Mouse (Mus musculus) kidney, postnatal 25 days (tissue): ENCODE data around the gene Abca1.

ENCODE experiments used
- DNase-seq, 2 experiments: peaks; one replicate each; pipeline ENCODE4 v3.0.0; 2021; ENCODE audit warnings: mixed read lengths in 2 of 2

Abca1 gene

GRCm38 (mm10) chr4:53081851-53082250 lies 77.8 kb downstream of the Abca1 start:
- no peak for DNase-seq

- DNase-seq, result no peak
These were observed 79.4 kb downstream of the Abca1 start for GRCm38 (mm10) chr4:53080290-53080689.

GRCm38 (mm10) chr4:53078793-53079310 lies 80.8 kb downstream of the Abca1 start:
- DNase-seq, result no peak

GRCm38 (mm10) chr4:53076788-53077350 lies 82.8 kb downstream of the Abca1 start:
- DNase-seq, result peak in 1 of 2 experiments; percentile 55

GRCm38 (mm10) chr4:53073025-53073424 lies 86.7 kb downstream of the Abca1 start:
- DNase-seq, result no peak

- no peak for DNase-seq
These were observed 97.2 kb downstream of the Abca1 start for GRCm38 (mm10) chr4:53062301-53063008.

- DNase-seq, result no peak
These were observed 113.3 kb downstream of the Abca1 start for GRCm38 (mm10) chr4:53046238-53047022.

- DNase-seq, result no peak
These were observed 113.9 kb downstream of the Abca1 start for GRCm38 (mm10) chr4:53045807-53046206.

- no peak for DNase-seq
These were observed 115.9 kb downstream of the Abca1 start for GRCm38 (mm10) chr4:53043819-53044218.

- DNase-seq, result no peak
These were observed 129.3 kb downstream of the Abca1 start for GRCm38 (mm10) chr4:53030326-53030948.

GRCm38 (mm10) chr4:53027811-53028210 lies 131.9 kb downstream of the Abca1 start:
- DNase-seq, result no peak

GRCm38 (mm10) chr4:53024397-53024796 lies 135.3 kb downstream of the Abca1 start:
- no peak for DNase-seq

GRCm38 (mm10) chr4:53023189-53023925 lies 136.3 kb downstream of the Abca1 start:
- no peak for DNase-seq

GRCm38 (mm10) chr4:53018392-53018791 lies 141.3 kb downstream of the Abca1 start:
- DNase-seq, result no peak

GRCm38 (mm10) chr4:53015024-53015423 lies 144.7 kb downstream of the Abca1 start:
- DNase-seq, result no peak

GRCm38 (mm10) chr4:53014421-53014820 lies 145.3 kb downstream of the Abca1 start:
- DNase-seq, result no peak

- peak; percentile 98 to 99 for DNase-seq
These were observed 147.8 kb downstream of the Abca1 start, which contains the start of gene Nipsnap3b for GRCm38 (mm10) chr4:53011732-53012361. TSS of gene Nipsnap3b (plus strand) at chr4:53011880.

GRCm38 (mm10) chr4:53009871-53010270 lies 149.8 kb downstream of the Abca1 start:
- no peak for DNase-seq

- DNase-seq, result no peak
These were observed 150.5 kb downstream of the Abca1 start for GRCm38 (mm10) chr4:53009183-53009582.

- no peak for DNase-seq
These were observed 159.5 kb downstream of the Abca1 start for GRCm38 (mm10) chr4:53000154-53000553.

- no peak for DNase-seq
These were observed 160.2 kb downstream of the Abca1 start for GRCm38 (mm10) chr4:52999449-52999848.

- DNase-seq, result peak in 1 of 2 experiments; percentile 13
These were observed 170.4 kb downstream of the Abca1 start, which contains the start of gene Nipsnap3a for GRCm38 (mm10) chr4:52989248-52989647. TSS of gene Nipsnap3a (plus strand) at chr4:52989272.
